Mouse (Mus musculus) thymus, postnatal 36 days (tissue): ENCODE results near the gene Setx.
"Not testable (repeated sequence)": the region's sequence is repeated elsewhere in the genome, so short reads cannot be mapped to it uniquely, and the experiment has no call there.

Experiments
- DNase-seq, 2 experiments: peaks; one replicate each; pipeline ENCODE4 v3.0.0; 2022; ENCODE audit warnings: mixed read lengths in 2 of 2

The Setx gene

DNA sequence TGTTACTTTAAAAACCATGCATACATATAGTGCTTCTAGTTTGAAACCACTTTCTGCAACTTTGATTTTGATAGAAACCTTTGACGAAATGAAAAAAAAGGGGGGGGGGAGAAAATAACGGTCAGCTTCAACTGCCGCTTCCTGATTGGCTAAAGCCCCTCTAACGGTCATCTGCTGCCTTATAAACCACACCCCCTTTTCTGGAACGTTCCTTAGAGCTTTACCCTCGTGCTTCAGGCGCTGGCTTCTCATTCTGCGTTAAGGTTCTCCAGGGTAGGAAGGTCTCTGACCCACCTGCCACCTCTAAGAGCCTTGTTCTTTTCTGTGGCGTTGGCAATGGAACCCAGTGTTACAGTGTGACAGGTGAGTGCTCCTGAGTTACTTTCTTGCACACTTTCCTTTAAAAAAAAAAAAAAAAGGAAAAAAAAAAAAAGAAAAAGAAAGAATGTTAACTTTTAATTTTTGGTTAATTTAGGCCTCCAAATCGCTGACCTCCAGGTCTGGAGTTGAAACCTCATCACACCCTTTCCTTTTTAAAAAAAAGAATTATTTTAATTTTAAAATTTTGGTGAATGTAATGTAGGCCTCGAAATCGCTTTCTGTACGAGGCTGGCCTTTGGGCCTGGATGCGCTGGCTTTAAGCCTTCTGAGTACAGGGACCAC is at the start of gene Setx:
TSS of gene Setx (plus strand) at position 275 of the 663 bp plus-strand sequence.
- no peak for DNase-seq

DNA sequence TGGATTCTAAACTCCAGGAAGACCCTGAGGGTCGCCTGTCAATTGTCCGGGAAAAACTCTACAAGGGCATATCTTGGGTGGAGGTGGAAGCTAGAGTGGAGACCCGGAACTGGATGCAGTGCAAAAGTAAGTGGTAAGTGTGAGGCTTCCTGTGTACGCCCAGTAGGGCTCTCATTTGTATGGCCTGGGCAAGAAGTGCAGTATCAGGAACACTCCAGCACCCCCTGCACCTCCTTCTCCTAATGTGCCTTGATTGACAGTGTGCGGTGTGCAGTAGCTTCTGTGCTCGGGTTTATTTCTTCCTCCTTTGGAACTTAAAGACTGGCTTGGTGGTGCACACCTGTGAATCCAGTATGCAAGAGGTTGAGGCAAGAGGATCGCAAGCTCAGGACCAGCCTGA is 49.3 kb upstream of the Setx start:
- no peak for DNase-seq

DNA sequence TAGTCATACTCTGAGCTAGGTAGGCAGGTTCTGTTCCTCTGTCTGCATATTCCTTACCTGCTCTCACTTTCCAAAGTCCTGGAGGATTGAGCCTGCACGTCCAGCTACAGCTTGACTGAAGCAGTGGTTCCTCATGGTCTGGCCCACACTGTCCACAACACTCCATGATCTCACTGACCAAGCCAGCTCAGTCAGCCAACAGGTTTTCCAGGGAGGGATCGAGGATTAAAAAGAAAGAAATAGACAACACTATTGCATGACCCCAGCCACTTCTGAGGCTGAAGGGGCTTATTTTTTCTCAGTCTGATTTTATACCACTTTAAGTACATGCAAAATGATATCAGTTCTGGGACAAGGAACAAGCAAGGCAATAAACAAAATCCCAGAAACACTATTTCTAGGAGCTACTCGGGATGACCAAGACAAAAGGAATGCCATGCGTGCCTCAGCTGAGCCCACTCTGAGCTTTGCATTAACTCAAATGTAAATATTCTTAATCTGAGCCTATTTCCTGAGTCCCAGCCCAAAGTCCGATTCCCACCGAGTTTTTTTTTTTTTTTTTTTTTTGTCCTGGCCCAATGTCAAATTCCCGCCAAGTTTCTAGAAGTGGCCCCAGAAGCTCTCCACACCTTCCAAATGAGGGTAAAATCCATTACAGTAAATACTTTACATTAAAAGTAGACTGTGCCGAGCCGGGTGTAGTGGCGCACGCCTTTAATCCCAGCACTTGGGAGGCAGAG is 48.5 kb upstream of the Setx start:
- no peak for DNase-seq

DNA sequence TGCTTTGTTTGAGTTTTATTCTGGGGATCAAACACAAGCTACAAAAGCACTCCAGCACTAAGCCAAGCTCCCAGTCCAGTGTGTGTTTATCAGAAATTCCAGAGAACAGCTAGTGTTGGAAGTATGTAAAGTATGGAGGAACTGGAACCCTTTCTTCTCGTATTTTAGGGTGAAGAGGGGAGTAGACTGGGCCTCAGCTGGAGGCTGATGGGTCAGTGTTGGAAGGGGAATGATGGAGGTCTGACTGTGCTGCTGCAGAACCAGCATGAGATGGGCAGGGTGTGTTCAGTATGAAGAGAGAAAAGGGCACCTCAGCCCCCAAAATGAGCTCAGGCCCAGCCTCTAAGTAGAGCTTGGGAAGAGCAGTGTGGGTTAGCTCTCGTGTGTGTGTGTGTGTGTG is 47.8 kb upstream of the Setx start:
- no peak for DNase-seq

DNA sequence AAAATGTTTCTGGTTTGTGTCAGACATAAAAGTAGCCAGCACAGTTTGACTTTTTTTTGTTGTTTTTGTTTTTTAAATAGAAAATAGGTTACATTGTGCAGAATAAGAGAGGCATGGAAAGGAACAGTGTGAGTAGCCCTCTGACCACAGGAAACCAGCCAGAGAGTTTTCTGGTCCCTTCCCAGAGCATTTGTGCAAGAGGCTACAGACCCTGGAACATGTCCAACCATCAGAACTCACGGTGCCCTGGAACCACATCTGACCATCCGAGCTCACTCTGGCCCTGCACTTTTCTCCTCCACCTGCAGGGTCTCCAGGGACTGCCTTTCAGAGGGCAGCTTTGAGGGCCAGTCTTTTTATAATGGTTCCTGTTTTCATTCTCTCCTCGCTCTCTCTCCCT is 42.0 kb upstream of the Setx start:
- DNase-seq: no peak

DNA sequence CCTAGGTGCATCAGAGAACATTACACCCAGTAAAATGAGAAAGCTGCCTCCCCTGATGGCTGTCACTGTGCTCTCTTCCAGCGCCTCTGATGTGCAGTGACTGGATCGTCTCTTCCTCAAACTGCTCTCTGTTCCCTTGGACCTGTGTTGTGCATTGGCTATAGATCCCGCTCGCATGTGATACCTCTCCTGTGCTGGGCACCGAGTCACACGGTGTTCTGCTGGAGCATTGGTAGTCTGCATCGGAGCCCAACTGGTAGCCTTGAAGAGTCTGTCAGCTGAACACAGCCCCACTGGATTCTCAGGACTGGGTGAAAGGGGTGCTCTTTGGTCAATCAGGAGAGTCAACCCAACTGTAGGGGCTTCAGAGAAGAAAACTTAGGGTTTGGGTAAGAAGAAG is 38.0 kb upstream of the Setx start:
- DNase-seq: no peak

DNA sequence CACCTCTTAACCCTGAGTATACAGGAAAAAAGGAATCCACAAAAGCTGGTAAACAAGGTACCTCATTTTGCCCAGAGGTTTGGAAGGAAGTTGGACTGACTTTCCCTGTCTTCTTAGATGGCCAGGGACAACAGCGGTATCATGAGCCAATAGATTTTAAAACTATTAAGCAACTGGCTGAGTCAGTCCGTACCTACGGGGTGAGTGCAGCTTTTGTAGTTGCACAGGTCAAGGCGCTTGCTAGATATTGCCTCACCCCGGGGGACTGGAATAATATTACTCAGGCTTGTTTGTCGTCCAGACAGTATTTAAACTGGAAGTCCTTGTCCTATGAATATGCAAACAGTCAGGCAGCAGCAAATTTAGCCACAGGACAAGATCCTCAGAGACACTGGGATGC is 34.7 kb upstream of the Setx start:
- DNase-seq: not testable (repeated sequence)

DNA sequence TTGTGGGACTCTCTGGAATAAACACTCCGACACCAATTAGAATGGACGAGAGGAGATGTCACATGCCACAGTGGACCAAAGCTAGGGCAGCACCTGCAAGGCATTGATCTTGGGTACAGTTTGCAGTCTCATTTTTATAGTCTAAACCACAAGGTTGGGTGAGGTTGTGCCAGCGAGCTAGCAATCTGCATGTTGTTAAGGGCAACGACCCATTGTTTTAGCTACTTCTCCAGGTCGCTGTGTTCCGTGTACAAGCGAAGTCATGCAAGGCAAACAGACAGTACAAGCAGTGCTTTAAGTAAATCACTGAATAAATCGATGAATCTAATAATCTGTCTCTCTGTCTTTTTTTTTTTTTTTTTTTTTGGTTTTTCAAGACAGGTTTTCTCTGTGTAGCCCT is 28.3 kb upstream of the Setx start:
- no peak for DNase-seq

DNA sequence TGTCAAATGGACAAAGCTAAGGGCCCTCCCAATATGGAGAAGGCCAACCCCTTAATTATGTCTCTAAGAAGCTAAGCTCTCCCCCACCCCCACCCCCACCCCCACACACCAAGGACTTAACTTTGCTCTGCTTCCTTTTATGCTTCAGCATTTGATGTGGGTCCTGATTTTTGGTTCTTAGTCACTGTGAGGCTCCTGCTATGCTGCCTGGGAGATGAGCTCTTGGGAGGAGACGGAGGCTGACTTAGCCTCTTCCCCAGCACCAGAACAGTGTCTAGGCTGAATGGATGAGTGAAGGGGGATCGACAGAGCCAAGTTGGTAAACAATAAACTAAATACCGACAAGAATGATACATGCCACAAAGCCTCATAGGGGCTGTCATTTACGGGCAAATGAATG is 27.2 kb upstream of the Setx start:
- DNase-seq: no peak

DNA sequence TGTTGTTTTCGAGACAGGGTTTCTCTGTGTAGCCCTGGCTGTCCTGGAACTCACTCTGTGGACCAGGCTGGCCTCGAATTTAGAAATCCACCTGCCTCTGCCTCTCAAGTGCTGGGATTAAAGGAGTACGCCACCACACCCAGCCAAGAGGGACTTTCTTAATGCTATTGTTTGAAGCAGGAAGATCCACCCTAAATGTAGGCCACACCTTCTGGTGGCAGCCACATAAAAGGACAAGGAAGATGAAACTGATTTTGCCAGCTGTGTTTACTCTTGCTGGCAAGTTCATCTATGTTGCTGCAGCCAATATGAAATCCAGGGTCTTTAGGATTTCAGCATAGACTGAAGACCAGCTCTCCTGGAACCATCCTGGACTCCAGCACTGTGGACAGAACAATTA is 26.5 kb upstream of the Setx start:
- DNase-seq: peak; percentile 55 to 60

DNA sequence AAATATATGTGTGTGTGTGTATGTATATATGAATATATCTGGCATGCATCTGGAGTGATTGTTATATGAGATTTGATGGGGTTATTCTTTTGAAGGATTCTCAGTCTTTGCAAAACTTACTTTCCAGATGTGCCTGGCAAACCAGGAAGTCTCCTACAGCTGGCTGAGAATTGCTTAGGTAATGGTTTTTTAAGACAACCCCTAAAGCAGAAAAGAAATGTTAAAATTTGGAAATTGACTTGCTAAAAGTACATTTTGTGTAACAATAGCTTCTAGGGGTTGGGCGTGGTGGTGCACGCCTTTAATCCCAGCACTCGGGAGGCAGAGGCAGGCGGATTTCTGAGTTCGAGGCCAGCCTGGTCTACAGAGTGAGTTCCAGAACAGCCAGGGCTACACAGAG is 26.0 kb upstream of the Setx start:
- not testable (repeated sequence) for DNase-seq

DNA sequence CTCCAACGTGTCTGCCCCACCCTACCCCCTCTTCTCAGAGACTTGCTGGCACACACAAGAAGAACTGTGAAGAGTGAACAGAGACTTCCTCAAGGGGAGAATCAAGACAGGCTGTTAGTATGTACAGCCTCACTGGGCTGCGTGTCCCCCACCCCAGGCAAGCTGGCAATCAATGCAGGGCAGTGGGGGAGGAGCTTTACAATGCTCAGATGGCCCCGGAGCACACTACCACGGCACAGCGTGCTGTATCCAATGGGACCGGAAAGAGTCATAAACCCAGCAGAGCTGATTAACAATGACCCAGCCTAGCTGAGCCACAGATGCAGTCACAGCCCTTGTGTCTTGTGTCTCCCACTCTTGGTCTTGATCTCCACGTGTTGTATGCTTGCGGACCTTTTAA is 25.2 kb upstream of the Setx start:
- DNase-seq: no peak

DNA sequence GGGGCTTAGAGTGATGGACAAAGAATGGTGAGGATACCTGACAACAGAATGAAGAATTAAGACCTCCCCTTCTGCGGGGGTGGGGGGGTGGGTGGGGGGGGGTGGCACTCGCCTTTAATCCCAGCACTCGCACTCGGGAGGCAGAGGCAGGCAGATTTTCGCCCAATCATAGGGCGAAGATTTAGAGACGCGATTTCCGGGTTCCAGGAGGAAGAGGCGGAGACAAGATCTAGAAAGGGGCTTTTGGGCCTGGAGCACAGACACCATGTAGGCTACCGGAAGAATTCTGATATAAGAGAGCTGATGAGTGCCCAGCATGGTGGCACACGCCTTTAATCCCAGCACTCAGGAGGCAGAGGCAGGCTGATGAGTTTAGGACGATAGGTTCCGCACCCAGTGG is 24.3 kb upstream of the Setx start:
- DNase-seq: no peak

DNA sequence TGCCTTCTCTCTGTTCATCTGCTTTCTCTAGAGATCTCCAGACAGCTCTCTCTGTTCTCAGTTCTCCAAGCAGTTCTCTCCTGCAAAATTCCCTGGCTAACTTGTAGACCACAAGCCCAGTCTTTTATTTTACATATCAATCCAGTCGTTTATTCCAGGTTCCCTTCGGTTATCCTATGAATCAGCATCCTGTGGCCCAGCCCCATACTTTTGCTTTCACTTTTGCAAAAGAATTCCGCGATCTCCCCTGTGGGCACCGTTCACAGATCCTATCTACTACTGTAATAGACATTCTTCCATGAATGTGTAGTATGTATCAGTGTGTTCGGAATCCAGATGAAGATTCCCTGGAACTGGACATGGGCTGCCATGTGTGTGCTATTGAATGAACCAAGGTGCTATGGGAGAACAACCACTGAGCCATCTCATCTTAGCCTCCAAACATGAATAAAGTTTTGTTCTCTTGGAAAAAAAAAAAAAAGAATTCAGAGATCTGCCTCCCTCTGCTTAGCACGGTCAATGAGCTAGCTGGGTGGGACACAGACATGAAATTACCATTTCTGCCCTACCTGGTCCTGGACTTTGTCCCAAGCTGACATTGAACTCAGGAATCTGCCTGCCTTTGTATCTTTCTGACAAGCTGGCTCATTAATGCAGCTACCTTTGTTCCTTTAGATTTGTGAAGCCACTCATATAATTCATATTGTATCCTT is 23.0 kb upstream of the Setx start:
- DNase-seq: no peak

DNA sequence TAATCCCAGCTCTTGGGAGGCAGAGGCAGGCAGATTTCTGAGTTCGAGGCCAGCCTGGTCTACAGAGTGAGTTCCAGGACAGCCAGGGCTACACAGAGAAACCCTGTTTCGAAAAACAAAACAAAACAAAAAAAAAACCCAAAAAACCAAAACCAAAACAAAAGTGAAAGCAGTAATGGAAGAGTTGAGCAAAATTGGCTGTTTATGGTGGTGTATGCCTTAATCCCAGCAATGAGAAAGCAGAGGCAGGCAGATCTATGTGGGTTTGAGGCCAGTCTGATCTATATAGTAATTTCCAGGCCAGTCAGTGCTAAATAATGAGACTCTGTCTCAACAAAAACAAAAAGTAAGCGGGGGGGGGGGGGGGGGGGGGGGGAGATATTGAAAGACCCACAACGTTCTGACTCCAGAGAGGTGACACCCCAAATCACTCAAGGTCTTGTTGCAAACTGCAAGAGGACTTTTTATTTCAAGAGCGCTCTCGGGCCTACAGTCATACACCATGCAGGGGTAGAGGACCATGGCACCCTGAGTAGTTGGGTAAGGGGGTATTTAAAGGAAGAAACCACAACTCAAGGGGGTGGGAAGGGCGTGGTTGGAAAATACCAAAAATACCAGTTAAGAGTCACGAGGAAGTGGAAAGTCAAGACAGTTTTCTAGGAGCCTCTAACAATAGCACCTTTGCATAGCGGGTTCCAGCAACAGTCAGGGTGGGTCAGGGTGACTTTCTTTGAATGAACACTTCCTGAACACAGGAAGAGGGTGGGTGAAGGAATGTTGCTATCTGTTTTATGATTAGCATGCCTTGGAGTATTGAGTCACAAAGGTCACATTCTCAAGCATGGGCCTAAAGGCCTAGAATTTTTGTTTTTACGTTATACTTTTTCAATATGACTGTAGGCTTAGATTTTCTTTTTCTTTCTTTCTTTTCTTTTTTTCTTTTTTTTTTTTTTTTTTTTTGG is 21.3 kb upstream of the Setx start:
- not testable (repeated sequence) for DNase-seq

DNA sequence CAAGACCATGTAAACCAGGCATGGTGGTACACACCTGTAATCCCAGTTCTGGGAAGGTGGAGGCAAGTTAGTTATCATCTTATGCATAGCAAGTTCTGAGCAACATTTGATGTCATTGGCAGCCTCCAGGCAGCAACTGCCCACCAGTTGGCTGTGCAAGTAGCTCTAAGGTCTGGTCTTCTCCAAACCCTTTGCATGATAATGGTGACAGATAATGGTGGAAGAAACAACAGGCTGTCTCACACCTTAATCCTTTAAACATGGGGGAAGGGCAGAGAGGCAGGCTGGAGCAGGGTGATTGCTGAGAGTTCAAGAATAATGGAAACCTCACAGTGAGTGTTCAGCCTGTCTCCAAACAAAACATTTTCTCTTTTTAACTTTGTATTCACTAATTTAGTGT is 3.0 kb upstream of the Setx start:
- DNase-seq: no peak

DNA sequence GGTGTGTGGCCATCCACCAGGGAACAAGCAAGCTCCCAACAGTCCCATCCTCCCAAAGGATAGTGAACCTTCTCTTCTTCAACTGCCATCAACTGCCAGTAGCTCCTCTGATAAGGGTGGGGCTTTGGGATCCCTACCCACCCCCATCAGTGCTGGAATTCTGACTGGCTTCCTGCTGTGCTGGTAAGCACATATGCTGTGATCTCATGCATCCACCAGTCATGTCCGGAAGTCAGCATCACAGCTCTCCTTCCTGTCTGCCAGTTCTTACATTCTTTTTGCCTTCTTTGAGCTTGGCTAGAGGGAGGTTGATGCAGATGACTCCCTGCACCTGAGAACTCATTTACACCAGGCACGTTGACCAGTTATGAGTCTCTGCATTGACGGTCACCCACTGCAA is 1.5 kb upstream of the Setx start:
- peak in 1 of 2 experiments; percentile 33 for DNase-seq

DNA sequence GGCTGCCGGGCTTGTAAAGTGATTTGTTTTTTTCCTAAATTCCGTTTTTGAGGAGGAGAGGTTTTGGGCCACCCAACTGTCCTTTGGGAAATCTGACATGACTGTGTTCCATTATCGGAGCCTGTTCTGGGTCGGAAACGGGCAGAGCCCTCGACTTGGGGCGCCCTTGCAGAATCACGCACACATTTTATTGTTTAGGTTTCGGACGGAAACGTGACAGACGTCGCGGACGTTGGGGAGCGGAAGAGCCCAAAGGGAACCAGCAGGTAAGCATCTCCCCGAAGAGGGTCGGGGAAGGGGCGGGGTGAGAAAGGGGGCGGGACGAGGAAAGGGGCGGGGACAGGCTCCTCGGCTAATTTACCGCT is 572 bp downstream of the Setx start:
- DNase-seq: no peak

DNA sequence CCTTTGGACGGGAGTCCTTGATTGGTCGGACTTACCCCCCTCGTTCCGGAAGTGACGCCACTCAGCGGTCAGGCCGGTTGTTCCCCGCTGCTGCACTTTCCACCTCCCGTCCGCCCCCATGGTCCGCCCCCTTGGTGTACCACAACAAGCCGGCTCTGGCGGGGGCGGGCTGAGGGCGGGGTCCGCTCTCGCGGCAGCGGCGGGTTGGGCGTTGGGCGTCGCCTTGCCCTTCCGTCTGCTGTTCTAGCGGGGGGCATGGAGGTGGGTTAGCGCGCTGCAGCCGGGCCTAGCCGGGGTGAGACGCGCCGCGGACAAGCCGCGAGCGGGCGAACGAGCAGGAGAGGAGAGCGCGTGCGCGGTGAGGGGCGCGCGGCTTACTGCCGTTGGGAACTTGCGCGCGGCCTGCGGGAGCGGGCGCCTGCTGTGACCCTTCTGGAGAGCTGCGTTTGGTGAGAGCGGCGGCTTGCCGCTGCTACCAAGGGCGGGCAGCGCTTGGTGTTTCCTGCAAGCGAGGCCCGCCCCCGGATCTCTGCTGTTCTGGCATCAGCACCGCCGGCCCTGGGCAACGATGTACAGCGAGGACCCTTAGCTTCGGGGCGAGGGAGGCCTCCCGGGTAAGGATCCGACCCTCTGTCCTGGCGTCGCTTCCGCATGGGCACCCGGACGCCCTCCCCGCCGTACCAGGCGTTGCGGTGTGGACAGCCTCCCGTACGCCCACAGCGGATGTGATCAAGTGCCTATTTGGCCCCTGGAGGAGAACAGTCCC is 1.1 kb downstream of the Setx start:
- DNase-seq: peak; percentile 99 to 100

DNA sequence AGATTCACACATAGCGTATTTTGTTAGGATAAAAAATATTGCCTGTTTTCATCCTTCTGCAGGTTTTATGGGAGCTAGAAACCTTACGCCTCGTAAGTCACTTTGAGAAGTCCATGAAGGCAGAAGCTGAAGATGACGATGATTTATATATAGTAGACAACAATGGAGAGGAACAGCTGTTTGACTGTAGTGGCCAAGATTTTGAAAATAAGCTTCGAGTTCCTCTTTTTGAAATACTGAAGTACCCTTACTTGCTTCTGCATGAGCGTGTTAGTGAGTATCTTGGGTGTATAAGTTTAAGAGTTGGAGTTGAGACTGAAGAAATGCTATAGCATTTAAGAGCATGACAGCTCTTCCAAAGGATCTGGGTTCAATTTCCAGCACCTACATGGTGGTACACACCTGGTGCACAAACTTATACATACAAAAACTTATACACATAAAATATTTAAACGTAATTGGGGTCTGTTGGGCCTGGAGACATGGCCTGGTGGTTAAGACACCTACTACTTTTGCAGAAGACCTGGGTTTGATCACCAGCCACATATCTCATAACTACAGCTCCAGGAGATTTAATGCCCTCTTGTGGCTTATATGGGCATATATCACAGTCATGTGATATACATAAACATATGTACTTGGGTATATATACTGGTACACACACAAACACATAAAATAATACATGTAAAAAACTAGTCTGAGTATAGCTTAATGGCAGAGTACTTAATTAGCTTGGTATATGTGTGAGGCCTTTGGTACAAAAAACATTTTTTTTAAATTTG is 6.3 kb downstream of the Setx start:
- no peak for DNase-seq

DNA sequence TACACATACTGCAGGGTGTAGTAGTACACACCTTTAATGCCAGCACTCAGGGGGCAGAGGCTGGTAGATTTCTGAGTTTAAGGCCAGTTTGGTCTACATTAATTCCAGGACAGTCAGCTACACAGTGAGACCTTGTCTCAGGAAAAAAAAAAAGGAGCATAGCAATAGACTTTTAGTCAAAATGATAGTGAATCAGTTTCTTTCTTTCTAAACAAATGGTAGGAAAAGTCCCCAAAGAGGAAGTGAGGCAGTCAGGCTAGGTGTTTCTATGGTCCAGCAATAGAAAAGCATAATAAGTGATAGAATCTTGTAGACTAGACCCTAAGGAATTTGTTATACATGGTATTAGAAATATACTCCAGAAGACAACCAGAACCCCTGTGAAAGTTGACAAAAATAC is 11.2 kb downstream of the Setx start:
- no peak for DNase-seq
